Mouse (Mus musculus): ENCODE results near the gene Gga1.

The Gga1 gene

GRCm38 (mm10) chr15:78937311-78937710, 60.3 kb downstream of the Gga1 start:
- DNase-seq (ENCODE audit: low read depth, low spot score) = no peak

GRCm38 (mm10) chr15:78937963-78938362, 61.0 kb downstream of the Gga1 start:
- DNase-seq (ENCODE audit: low read depth, low spot score) = no peak

- DNase-seq (ENCODE audit: low read depth, low spot score) = no peak
These were observed 63.3 kb downstream of the Gga1 start for GRCm38 (mm10) chr15:78940325-78940724.

- peak; percentile 65 for DNase-seq (ENCODE audit: low read depth, low spot score)
These were observed 65.7 kb downstream of the Gga1 start for GRCm38 (mm10) chr15:78942663-78943062.
